Mouse (Mus musculus) NIH3T3 (cell line): ENCODE measurements around the gene Zc3h18.
A peak's percentile ranks its signal among the peaks of the same experiment; 100 is the strongest.

ENCODE experiments used
- DNase-seq: peaks from one replicate; pipeline ENCODE4 v3.0.0-alpha.2; 2012; ENCODE audit warnings: low read depth

Zc3h18 gene

GRCm38 (mm10) chr8:122436146-122436545, 59.7 kb downstream of the Zc3h18 start:
- DNase-seq = no peak

- DNase-seq = no peak
These were observed 60.2 kb downstream of the Zc3h18 start for GRCm38 (mm10) chr8:122436586-122437125.

- DNase-seq = no peak
These were observed 61.4 kb downstream of the Zc3h18 start for GRCm38 (mm10) chr8:122437708-122438331.

- no peak for DNase-seq
These were observed 62.9 kb downstream of the Zc3h18 start for GRCm38 (mm10) chr8:122439336-122439735.

GRCm38 (mm10) chr8:122441326-122441725, 64.9 kb downstream of the Zc3h18 start:
- DNase-seq = no peak

GRCm38 (mm10) chr8:122442356-122442755, 65.9 kb downstream of the Zc3h18 start:
- DNase-seq = no peak

GRCm38 (mm10) chr8:122442781-122443180, 66.4 kb downstream of the Zc3h18 start:
- no peak for DNase-seq

- DNase-seq = peak; percentile 100
These were observed 67.0 kb downstream of the Zc3h18 start, which contains the start of gene Mvd for GRCm38 (mm10) chr8:122443262-122444006. Mvd (minus strand) TSS chr8:122443422.

- DNase-seq = peak; percentile 100
These were observed 67.8 kb downstream of the Zc3h18 start for GRCm38 (mm10) chr8:122444058-122444748.

GRCm38 (mm10) chr8:122445203-122445602, 68.8 kb downstream of the Zc3h18 start:
- peak; percentile 54 for DNase-seq

- no peak for DNase-seq
These were observed 74.8 kb downstream of the Zc3h18 start for GRCm38 (mm10) chr8:122451161-122451703.

- no peak for DNase-seq
These were observed 75.7 kb downstream of the Zc3h18 start for GRCm38 (mm10) chr8:122452154-122452553.

- DNase-seq = no peak
These were observed 78.0 kb downstream of the Zc3h18 start for GRCm38 (mm10) chr8:122454409-122454808.

- DNase-seq = no peak
These were observed 80.8 kb downstream of the Zc3h18 start for GRCm38 (mm10) chr8:122457171-122457570.

- peak; percentile 42 for DNase-seq
These were observed 83.0 kb downstream of the Zc3h18 start for GRCm38 (mm10) chr8:122459218-122459900.

- DNase-seq = no peak
These were observed 83.6 kb downstream of the Zc3h18 start for GRCm38 (mm10) chr8:122459990-122460389.

- DNase-seq = peak; percentile 51
These were observed 84.4 kb downstream of the Zc3h18 start, which contains the start of gene Snai3 for GRCm38 (mm10) chr8:122460524-122461472. Snai3 (minus strand) TSS chr8:122460733.

GRCm38 (mm10) chr8:122461473-122462148, 85.2 kb downstream of the Zc3h18 start:
- DNase-seq = peak; percentile 72

GRCm38 (mm10) chr8:122462510-122462909, 86.1 kb downstream of the Zc3h18 start:
- no peak for DNase-seq
